Mouse (Mus musculus) heart, embryonic 14.5 days (tissue): ENCODE results near the gene Upk3b. TPM values are rescaled to one million over a fixed set of nuclear protein-coding genes. Genes with fewer than 3 reads are reported as not detected.

ENCODE experiments used
- ATAC-seq: fragments of 200-750 bp; cut with Nextera tagmentation; 2 replicates; pipeline ENCODE4 v1.8.0; 2017; ENCODE audit warnings: low read depth, moderate TSS enrichment; ENCODE audit not compliant: insufficient number of reproducible peaks, insufficient read depth, low FRiP score
- H3K27ac ChIP-seq, 2 experiments: fragments of 200-500 bp in 1 of 2; fragments of 300-500 bp in 1 of 2; sonication (generic) in 1 of 2; replicated peaks in 1 of 2; 2 replicates each; pipeline ENCODE4 v1.5.1; 2012 to 2014; ENCODE audit warnings: low read depth in 2 of 2, low read length in 2 of 2, control low read depth in 1 of 2, mild to moderate bottlenecking in 1 of 2, mixed read lengths in 1 of 2; ENCODE audit not compliant: control insufficient read depth in 1 of 2, insufficient read depth in 1 of 2
- H3K27me3 ChIP-seq: fragments of 300-500 bp; sonication (generic); 2 replicates; pipeline ENCODE4 v1.6.1; 2014; ENCODE audit warnings: mild to moderate bottlenecking, low read length, control low read depth; ENCODE audit not compliant: control insufficient read depth, insufficient read depth
- H3K36me3 ChIP-seq: fragments of 300-500 bp; sonication (generic); 2 replicates; pipeline ENCODE4 v1.6.1; 2014; ENCODE audit warnings: mild to moderate bottlenecking, control low read depth, low read length, mixed read lengths; ENCODE audit not compliant: control insufficient read depth, insufficient read depth
- H3K4me1 ChIP-seq, 2 experiments: fragments of 200-500 bp in 1 of 2; fragments of 300-500 bp in 1 of 2; sonication (generic) in 1 of 2; 2 replicates each; pipeline ENCODE4 v1.6.1; 2012 to 2014; ENCODE audit warnings: low read length in 2 of 2, control low read depth in 1 of 2, mixed read lengths in 1 of 2; ENCODE audit not compliant: control insufficient read depth in 2 of 2, insufficient read depth in 2 of 2
- H3K4me2 ChIP-seq: fragments of 300-500 bp; sonication (generic); 2 replicates; pipeline ENCODE4 v1.6.1; 2014; ENCODE audit warnings: mild to moderate bottlenecking, low read length
- H3K4me3 ChIP-seq, 2 experiments: fragments of 200-500 bp in 1 of 2; fragments of 300-500 bp in 1 of 2; sonication (generic) in 1 of 2; 2 replicates each; pipeline ENCODE4 v1.5.1; 2012 to 2014; ENCODE audit warnings: low read length in 2 of 2, mild to moderate bottlenecking in 2 of 2, control low read depth in 1 of 2, low read depth in 1 of 2, moderate library complexity in 1 of 2; ENCODE audit not compliant: control insufficient read depth in 1 of 2, insufficient read depth in 1 of 2
- H3K9ac ChIP-seq: fragments of 300-500 bp; sonication (generic); 2 replicates; pipeline ENCODE4 v1.6.1; 2014; ENCODE audit warnings: mild to moderate bottlenecking, low read length
- H3K9me3 ChIP-seq: fragments of 300-500 bp; sonication (generic); 2 replicates; pipeline ENCODE4 v1.6.1; 2016; ENCODE audit warnings: low read length, control low read depth; ENCODE audit not compliant: control insufficient read depth
- WGBS: fragments of 180-500 bp; shearing (Covaris S2); extraction: QIAGEN DNeasy Blood & Tissue Kit; methylation state at CpG from one replicate; pipeline ENCODE4 v1.1.7; 2014; 5-methylcytosine and 5-hydroxymethylcytosine counted together
- polyA plus RNA-seq: library from polyadenylated mRNA; unstranded; fragments of >200 nt; fragmentation: Nextera tagmentation; extraction: Ambion mirVana; gene quantifications from 2 replicates; pipeline ENCODE4 v1.2.1, GENCODE M21; 2014

Upk3b gene
- polyA plus RNA-seq, 1 experiment from 2014 or later: 35.4 TPM

DNA sequence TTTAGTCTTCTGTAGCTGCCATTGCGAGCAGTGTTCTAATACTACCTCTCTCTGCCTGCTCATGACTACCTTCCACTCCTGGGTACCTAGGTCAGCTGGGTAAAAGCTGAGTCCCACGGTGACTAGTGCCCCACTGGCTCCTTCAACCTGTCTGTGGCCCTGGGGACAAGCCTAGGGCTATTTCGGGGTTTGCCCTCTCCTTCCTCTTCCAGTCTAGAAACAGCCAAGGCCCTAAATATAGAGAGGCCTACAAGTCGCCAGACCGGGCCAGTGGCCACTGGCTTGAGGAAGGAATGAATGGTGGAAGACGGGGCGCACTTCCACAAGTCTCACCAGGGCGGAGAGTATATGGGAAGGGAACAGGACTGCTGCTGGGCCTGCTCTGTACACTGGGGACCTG lies 48.0 kb downstream of the Upk3b start:
- no peak overlapping the region for H3K4me3 ChIP-seq
- H3K27ac ChIP-seq: no peak overlapping the region
- H3K4me2 ChIP-seq: no peak overlapping the region
- no peak overlapping the region for H3K9ac ChIP-seq
- H3K9me3 ChIP-seq: no peaks in the 10 kb centered on the region
- H3K36me3 ChIP-seq: no peaks in the 10 kb centered on the region
- ATAC-seq: no peak
- H3K4me1 ChIP-seq: peaks cover 5 to 7% of the 10 kb centered on the region in 2 experiments; a peak in 3 of 4 replicates
- 79% methylated on average over 8 of the region's 8 CpGs for WGBS
- H3K27me3 ChIP-seq: peaks cover 22% of the 10 kb centered on the region

DNA sequence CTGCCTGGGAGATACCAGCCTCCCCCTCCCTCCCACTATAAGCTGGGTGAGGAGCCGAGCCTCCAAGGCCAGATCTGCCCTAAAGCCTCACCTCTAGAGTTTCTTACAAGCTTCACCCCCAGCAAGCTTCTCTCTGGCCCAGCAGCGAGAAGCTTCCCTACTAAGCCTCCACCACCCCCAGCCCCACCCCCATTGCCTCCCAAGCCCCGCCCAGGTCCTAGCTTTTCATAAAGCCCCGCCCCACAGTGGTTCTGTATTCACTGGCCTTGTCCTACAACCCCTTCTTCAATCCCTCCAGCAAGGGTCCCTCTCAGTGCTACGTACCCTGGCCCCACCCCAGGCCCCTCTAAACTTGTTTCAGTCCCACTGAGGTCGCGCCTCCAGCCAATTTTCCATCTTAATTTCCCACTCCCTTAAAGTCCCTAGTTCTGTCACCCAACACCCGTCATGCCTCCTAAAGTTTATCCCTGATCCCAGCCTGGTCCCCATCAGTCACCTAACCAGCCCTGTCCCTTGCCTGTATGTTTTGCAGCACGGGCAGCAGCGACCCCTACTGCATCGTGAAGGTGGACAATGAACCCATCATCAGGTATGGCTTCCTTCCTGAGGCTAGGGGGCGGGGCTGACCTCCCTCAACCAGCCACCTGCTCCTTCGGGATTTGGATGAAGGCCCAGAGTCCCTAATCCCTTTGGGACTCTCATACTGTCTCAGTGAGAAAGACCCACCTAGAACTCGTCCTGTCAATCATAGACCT lies 50.7 kb downstream of the Upk3b start:
- no peak for ATAC-seq
- H3K4me2 ChIP-seq: no peak overlapping the region
- WGBS: 16% methylated on average over 14 of the region's 14 CpGs
- no peak overlapping the region for H3K27ac ChIP-seq
- peaks cover 2 to 3% of the 10 kb centered on the region in 2 experiments; a peak in 2 of 4 replicates for H3K4me1 ChIP-seq
- H3K9me3 ChIP-seq: no peaks in the 10 kb centered on the region
- H3K9ac ChIP-seq: no peak overlapping the region
- H3K4me3 ChIP-seq: no peak overlapping the region
- H3K36me3 ChIP-seq: no peaks in the 10 kb centered on the region
- peaks cover 20% of the 10 kb centered on the region for H3K27me3 ChIP-seq

- Histone ChIP-seq H3K4me2 (no peak overlapping the region), H3K27me3 (no peaks in the 10 kb centered on the region; the same call in 1 of the 2 replicates), H3K36me3 (no peaks in the 10 kb centered on the region), H3K4me1 (no peaks in the 10 kb centered on the region), H3K4me3 (no peak overlapping the region), H3K9me3 (no peaks in the 10 kb centered on the region), H3K9ac (no peak overlapping the region), H3K27ac (no peak overlapping the region)
- 65% methylated on average over 5 of the region's 5 CpGs for WGBS
- no peak for ATAC-seq
Observed at GRCm38 (mm10) chr5:136091927-136092326, 53.6 kb downstream of the Upk3b start.

DNA sequence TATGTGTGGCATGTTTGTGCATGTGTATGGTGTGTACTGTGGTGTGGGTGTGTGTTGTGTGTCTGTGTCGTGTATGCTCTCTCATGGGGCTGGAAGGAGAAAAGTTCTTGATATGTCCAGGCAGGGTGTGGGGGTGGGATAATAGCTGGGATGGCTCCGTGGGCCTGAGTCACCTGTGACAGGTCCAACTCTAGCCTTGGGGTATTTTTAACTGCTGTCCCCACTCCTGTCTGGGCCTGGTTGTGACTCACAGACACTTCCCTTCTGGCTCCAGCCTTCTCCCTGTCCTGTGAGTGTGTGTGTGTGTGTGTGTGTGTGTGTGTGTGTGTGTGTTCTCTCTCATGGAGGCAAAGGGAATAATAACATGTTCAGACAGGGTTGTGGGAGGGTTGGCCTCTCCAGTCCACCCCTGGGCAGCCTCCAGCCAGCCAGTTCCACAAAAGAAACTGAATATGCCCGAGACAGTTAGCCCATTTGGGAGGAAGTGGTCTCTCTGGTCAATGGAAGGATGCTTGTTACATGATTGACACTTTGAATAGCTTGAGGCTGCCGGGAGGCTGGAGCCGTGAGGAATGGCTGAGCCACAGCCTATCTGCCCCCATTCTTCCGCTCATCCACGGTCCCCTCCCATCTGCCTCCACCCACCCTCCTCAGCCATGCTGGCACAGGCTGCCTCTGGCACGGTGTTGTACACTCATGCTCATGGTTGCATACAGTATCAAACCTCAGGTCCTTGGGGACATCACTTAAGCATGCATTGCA lies 56.1 kb downstream of the Upk3b start:
- H3K9ac ChIP-seq: no peak overlapping the region
- H3K9me3 ChIP-seq: no peaks in the 10 kb centered on the region
- no peak overlapping the region for H3K4me2 ChIP-seq
- 55% methylated on average over 8 of the region's 8 CpGs for WGBS
- no peak overlapping the region for H3K27ac ChIP-seq
- no peak for ATAC-seq
- no peaks in the 10 kb centered on the region for H3K4me1 ChIP-seq
- H3K27me3 ChIP-seq: no peaks in the 10 kb centered on the region
- H3K36me3 ChIP-seq: no peaks in the 10 kb centered on the region
- H3K4me3 ChIP-seq: no peak overlapping the region

DNA sequence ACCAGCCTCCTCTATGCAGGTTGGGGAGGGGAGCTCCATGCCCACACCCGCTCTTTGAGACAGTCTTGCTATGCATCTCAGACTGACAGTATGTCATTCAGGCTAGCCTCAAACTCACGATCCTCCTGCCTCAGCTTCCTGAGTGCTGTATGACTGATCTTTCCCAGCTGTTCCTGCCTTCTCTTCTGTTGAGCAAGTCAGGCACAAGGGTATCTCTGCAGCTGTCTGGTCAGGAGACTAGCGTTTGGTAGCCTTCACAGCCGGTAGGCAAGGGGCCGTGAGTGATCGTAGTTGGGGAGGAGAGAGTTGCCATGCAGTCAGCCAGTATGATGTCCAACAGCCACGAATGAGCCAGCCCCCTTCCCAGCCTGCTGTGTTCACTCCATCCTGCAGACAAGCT lies 56.8 kb downstream of the Upk3b start:
- H3K27me3 ChIP-seq: no peaks in the 10 kb centered on the region
- H3K27ac ChIP-seq: no peak overlapping the region
- no peak overlapping the region for H3K9ac ChIP-seq
- H3K4me1 ChIP-seq: no peaks in the 10 kb centered on the region
- no peak for ATAC-seq
- no peaks in the 10 kb centered on the region for H3K36me3 ChIP-seq
- H3K4me3 ChIP-seq: no peak overlapping the region
- no peak overlapping the region for H3K4me2 ChIP-seq
- 57% methylated on average over 7 of the region's 7 CpGs for WGBS
- H3K9me3 ChIP-seq: no peaks in the 10 kb centered on the region

Other genes with a start within 250 kb of the Upk3b start
- gene Srrm3, start 231.6 kb upstream of the Upk3b start, polyA plus RNA-seq: 0.15 TPM in 1 of 2 replicates, not detected in the other
- 911 and 1,014 TPM in 2 replicates for gene Hspb1, start 150.6 kb upstream of the Upk3b start, polyA plus RNA-seq
- gene Ywhag, start 103.9 kb upstream of the Upk3b start, polyA plus RNA-seq: 72.5 and 84.8 TPM in 2 replicates
- gene Ssc4d, start 64.0 kb upstream of the Upk3b start, polyA plus RNA-seq: 0.39 and 0.68 TPM in 2 replicates
- gene Zp3, start 58.4 kb upstream of the Upk3b start, polyA plus RNA-seq: not detected in 2 replicates
- gene Dtx2, start 43.7 kb upstream of the Upk3b start, polyA plus RNA-seq: 16.8 and 17.4 TPM in 2 replicates
- 0.46 TPM in 1 of 2 replicates, not detected in the other for gene Upk3bl, start 16.0 kb downstream of the Upk3b start, polyA plus RNA-seq
- gene Rasa4, start 45.4 kb downstream of the Upk3b start, polyA plus RNA-seq: 1.3 and 1.8 TPM in 2 replicates
- gene Polr2j, start 78.1 kb downstream of the Upk3b start, polyA plus RNA-seq: 166 and 178 TPM in 2 replicates
- 13.8 and 16.9 TPM in 2 replicates for gene Lrwd1, start 97.6 kb downstream of the Upk3b start, polyA plus RNA-seq
- 9.5 and 9.9 TPM in 2 replicates for gene Alkbh4, start 97.7 kb downstream of the Upk3b start, polyA plus RNA-seq
- 1.3 TPM in 2 replicates for gene Orai2, start 132.2 kb downstream of the Upk3b start, polyA plus RNA-seq
- gene Prkrip1, start 160.5 kb downstream of the Upk3b start, polyA plus RNA-seq: 33.8 and 35.6 TPM in 2 replicates
- 0.95 and 2.1 TPM in 2 replicates for gene Sh2b2, start 208.1 kb downstream of the Upk3b start, polyA plus RNA-seq